Mouse (Mus musculus): Measurements from ENCODE around the gene Bmp5. TPM values are rescaled to one million over a fixed set of nuclear protein-coding genes. Genes with fewer than 3 reads are reported as not detected.

The Bmp5 gene
- polyA plus RNA-seq, 2 experiments: 11.2 to 12.8 TPM

DNA sequence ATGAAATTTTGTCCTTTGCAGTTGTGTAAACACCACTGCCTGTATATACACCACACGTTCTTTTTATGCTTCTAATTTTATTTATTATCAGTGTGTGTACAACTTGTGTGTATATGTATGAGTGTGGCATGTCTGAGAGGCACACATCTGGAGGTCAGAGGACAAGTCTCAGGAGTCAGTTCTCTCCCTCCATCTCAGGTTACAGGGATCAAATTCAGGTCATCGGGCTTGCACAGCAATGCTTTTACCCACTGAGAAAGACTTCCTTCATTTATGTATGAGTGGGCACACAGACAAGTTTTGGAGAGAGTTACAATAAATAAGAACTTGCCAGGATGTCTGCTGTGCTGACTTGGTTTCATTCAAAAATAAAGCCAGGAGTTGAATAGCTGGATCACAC lies 140.9 kb downstream of the Bmp5 start:
- DNase-seq (ENCODE audit: low spot score) (no peak), ATAC-seq (ENCODE audit: low FRiP score, low read depth) (no peak)
- no peak overlapping the region for H3K9ac ChIP-seq (ENCODE audit: low read depth, low read length, severe bottlenecking)
- 15% methylated on average over 2 of the region's 2 CpGs for WGBS
- H3K27me3 ChIP-seq (ENCODE audit: control insufficient read depth, insufficient read depth, low read length): no peaks in the 10 kb centered on the region
- no peaks in the 10 kb centered on the region for H3K36me3 ChIP-seq (ENCODE audit: control insufficient read depth, insufficient read depth, low read length)
- no peaks in the 10 kb centered on the region for H3K4me1 ChIP-seq (ENCODE audit: control insufficient read depth, insufficient read depth, low read length)
- H3K27ac ChIP-seq (replicated peaks; ENCODE audit: low read depth, low read length): no peak overlapping the region
- H3K4me2 ChIP-seq (replicated peaks; ENCODE audit: low read depth, low read length, severe bottlenecking): no peak overlapping the region
- no peak for TF ChIP-seq POLR2A (IDR thresholded peaks at IDR 0.05; ENCODE audit: borderline replicate concordance, extremely low read depth, insufficient read depth, insufficient read length)
- no peaks in the 10 kb centered on the region for H3K9me3 ChIP-seq (ENCODE audit: control insufficient read depth, low read length)
- H3K4me3 ChIP-seq (replicated peaks; ENCODE audit: low read length): no peak overlapping the region

DNA sequence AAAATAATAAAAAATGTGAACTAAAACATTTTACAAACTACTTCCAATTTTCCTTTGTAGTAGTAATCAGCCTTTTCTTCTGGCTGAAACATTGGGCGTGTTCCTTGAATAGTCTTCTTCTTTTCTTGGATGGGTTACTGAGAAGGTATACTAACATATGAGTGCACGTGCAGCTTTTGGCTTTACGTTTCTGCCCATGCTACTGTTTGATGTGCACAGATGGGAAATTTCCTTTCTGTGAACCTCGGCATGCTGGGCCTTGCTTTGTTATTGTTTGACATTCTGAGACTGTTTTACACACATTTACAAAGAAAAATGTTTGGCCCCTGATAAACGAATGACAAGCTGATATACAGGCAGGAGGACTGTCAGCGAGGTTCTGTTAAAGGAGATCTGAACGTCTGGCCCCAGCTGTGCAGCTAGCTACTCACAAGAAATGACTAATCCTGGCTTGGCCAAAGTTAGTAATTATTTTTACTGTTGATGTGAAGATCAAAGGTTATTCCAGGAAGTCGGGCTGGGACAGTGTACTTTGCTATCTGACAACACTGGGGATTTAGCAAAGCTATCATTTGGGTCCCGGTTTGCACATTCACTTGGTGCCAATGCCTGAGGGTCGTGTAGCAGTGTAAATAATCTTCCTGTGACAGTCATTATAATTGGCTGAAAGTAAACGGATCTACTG lies 152.2 kb downstream of the Bmp5 start:
- no peak for TF ChIP-seq POLR2A (IDR thresholded peaks at IDR 0.05; ENCODE audit: borderline replicate concordance, extremely low read depth, insufficient read depth, insufficient read length)
- no peak overlapping the region for H3K4me3 ChIP-seq (replicated peaks; ENCODE audit: low read length)
- no peak overlapping the region for H3K9ac ChIP-seq (ENCODE audit: low read depth, low read length, severe bottlenecking)
- no peak for DNase-seq (ENCODE audit: low spot score)
- no peaks in the 10 kb centered on the region for H3K9me3 ChIP-seq (ENCODE audit: control insufficient read depth, low read length)
- H3K36me3 ChIP-seq (ENCODE audit: control insufficient read depth, insufficient read depth, low read length): no peaks in the 10 kb centered on the region
- H3K4me2 ChIP-seq (replicated peaks; ENCODE audit: low read depth, low read length, severe bottlenecking): no peak overlapping the region
- H3K4me1 ChIP-seq (ENCODE audit: control insufficient read depth, insufficient read depth, low read length): no peaks in the 10 kb centered on the region
- no peak overlapping the region for H3K27ac ChIP-seq (replicated peaks; ENCODE audit: low read depth, low read length)
- no peaks in the 10 kb centered on the region for H3K27me3 ChIP-seq (ENCODE audit: control insufficient read depth, insufficient read depth, low read length)
- no peak for ATAC-seq (ENCODE audit: low FRiP score, low read depth)
- 26% methylated on average over 11 of the region's 11 CpGs for WGBS

DNA sequence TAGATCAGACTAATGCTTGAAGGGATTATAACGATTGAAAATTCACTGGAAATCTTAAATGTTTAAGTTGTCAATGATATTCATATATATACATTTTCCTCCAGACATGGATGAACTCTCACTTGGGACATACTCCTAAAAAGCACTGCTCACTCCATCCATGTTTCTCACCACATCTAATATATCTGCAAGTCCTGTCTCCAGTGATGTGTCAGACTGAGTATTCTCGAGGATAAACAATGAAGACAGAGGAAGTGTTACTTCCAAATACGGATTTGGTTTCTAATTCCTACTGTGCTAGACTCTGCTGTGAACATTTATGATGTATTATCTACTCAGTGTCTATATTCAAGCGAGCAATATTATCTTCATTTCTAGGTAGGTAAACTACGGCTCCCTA lies 152.9 kb downstream of the Bmp5 start:
- Histone ChIP-seq H3K9ac (ENCODE audit: low read depth, low read length, severe bottlenecking) (no peak overlapping the region), H3K9me3 (ENCODE audit: control insufficient read depth, low read length) (no peaks in the 10 kb centered on the region), H3K36me3 (ENCODE audit: control insufficient read depth, insufficient read depth, low read length) (no peaks in the 10 kb centered on the region), H3K4me1 (ENCODE audit: control insufficient read depth, insufficient read depth, low read length) (no peaks in the 10 kb centered on the region), H3K27ac (replicated peaks; ENCODE audit: low read depth, low read length) (no peak overlapping the region), H3K4me2 (replicated peaks; ENCODE audit: low read depth, low read length, severe bottlenecking) (no peak overlapping the region), H3K4me3 (replicated peaks; ENCODE audit: low read length) (no peak overlapping the region), H3K27me3 (ENCODE audit: control insufficient read depth, insufficient read depth, low read length) (no peaks in the 10 kb centered on the region)
- no peak for ATAC-seq (ENCODE audit: low FRiP score, low read depth)
- 74% methylated on average over 5 of the region's 5 CpGs for WGBS
- DNase-seq (ENCODE audit: low spot score): no peak
- no peak for TF ChIP-seq POLR2A (IDR thresholded peaks at IDR 0.05; ENCODE audit: borderline replicate concordance, extremely low read depth, insufficient read depth, insufficient read length)

DNA sequence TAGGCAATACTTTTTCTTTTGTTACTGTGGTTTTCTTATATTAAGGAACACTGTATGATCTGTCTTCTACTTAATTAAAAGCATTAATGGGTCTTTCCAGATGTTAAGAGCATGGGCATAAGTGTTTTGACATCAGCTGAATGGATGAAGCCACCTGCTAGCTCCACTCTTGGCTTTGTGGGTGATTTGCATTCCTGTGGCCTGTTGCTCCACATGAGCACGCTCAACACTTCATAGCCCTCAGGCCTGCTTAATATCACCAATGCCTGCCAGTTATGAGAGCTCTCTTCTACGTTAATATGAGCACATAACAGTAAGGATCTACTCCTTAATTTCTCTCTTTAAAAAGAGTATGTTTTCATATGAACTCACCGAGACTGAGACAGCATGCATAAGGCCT lies 169.5 kb downstream of the Bmp5 start:
- Histone ChIP-seq H3K4me1 (ENCODE audit: control insufficient read depth, insufficient read depth, low read length) (no peaks in the 10 kb centered on the region), H3K27ac (replicated peaks; ENCODE audit: low read depth, low read length) (no peak overlapping the region), H3K4me3 (replicated peaks; ENCODE audit: low read length) (no peak overlapping the region), H3K9ac (ENCODE audit: low read depth, low read length, severe bottlenecking) (no peak overlapping the region), H3K27me3 (ENCODE audit: control insufficient read depth, insufficient read depth, low read length) (no peaks in the 10 kb centered on the region), H3K4me2 (replicated peaks; ENCODE audit: low read depth, low read length, severe bottlenecking) (no peak overlapping the region), H3K36me3 (ENCODE audit: control insufficient read depth, insufficient read depth, low read length) (no peaks in the 10 kb centered on the region), H3K9me3 (ENCODE audit: control insufficient read depth, low read length) (no peaks in the 10 kb centered on the region)
- WGBS: 45% methylated on average over 3 of the region's 3 CpGs
- DNase-seq (ENCODE audit: low spot score) (peak; percentile 43), ATAC-seq (ENCODE audit: low FRiP score, low read depth) (no peak)
- TF ChIP-seq POLR2A (IDR thresholded peaks at IDR 0.05; ENCODE audit: borderline replicate concordance, extremely low read depth, insufficient read depth, insufficient read length): no peak

Small RNA genes lying within 50 kb of the gene (microRNA-seq; reads per million reads assigned to microRNA genes)
- gene Gm44355: not detected

Other genes starting within 250 kb of the Bmp5 start
- 41.4 and 48.8 TPM in 2 replicates for gene Tmod3, start 215.7 kb upstream of the Bmp5 start, polyA plus RNA-seq (2012; rRNA removed)
- gene Tmod3, start 215.7 kb upstream of the Bmp5 start, polyA plus RNA-seq (2014; fragmentation: Nextera tagmentation; extraction: Ambion mirVana): 120 and 121 TPM in 2 replicates
- gene Tmod2, start 164.0 kb upstream of the Bmp5 start, polyA plus RNA-seq (2012; rRNA removed): 5.7 and 5.9 TPM in 2 replicates
- 18.8 and 21.1 TPM in 2 replicates for gene Tmod2, start 164.0 kb upstream of the Bmp5 start, polyA plus RNA-seq (2014; fragmentation: Nextera tagmentation; extraction: Ambion mirVana)
- 32.8 and 38.3 TPM in 2 replicates for gene Lysmd2, start 149.6 kb upstream of the Bmp5 start, polyA plus RNA-seq (2012; rRNA removed)
- gene Lysmd2, start 149.6 kb upstream of the Bmp5 start, polyA plus RNA-seq (2014; fragmentation: Nextera tagmentation; extraction: Ambion mirVana): 49.0 and 54.3 TPM in 2 replicates
- 0.26 and 0.50 TPM in 2 replicates for gene Scg3, start 91.3 kb upstream of the Bmp5 start, polyA plus RNA-seq (2012; rRNA removed)
- 0.30 and 0.35 TPM in 2 replicates for gene Scg3, start 91.3 kb upstream of the Bmp5 start, polyA plus RNA-seq (2014; fragmentation: Nextera tagmentation; extraction: Ambion mirVana)
- gene Hmgcll1, start 239.5 kb downstream of the Bmp5 start, polyA plus RNA-seq (2012; rRNA removed): 2.8 and 3.6 TPM in 2 replicates
- 3.3 and 3.4 TPM in 2 replicates for gene Hmgcll1, start 239.5 kb downstream of the Bmp5 start, polyA plus RNA-seq (2014; fragmentation: Nextera tagmentation; extraction: Ambion mirVana)